Mouse (Mus musculus) granulocyte monocyte progenitor cell, adult 5-6 weeks (primary cell): Measurements from ENCODE around the gene Zfp326. TPM values are rescaled to one million over a fixed set of nuclear protein-coding genes. Genes with fewer than 3 reads are reported as not detected.
"Not testable (repeated sequence)": the region's sequence is repeated elsewhere in the genome, so short reads cannot be mapped to it uniquely, and the experiment has no call there.

Experiments
- ATAC-seq: replicated peaks from 2 replicates; pipeline ENCODE4 v1.8.0; 2016; ENCODE audit warnings: mild to moderate bottlenecking, moderate TSS enrichment, inconsistent platforms; ENCODE audit not compliant: poor library complexity, severe bottlenecking
- total RNA-seq, 2 experiments: library from RNA; stranded (forward) in 1 of 2; stranded (reverse) in 1 of 2; fragments of 200-712, 200-1000 nt in 1 of 2; fragments of >200 nt in 1 of 2; fragmentation: Nextera tagmentation in 1 of 2; gene quantifications; 2 replicates each; pipeline ENCODE4 v1.2.3; 2014 to 2017

Gene Zfp326
- total RNA-seq, 2 experiments from 2014 or later, result 33.5 to 49.1 TPM

GRCm38 (mm10) chr5:105865110-105865628 is 11.2 kb upstream of the Zfp326 start:
- ATAC-seq, result not testable (repeated sequence)

GRCm38 (mm10) chr5:105867427-105867826 is 8.9 kb upstream of the Zfp326 start:
- no peak for ATAC-seq

- peak; percentile 39; the same call in 1 of the 2 replicates for ATAC-seq
These were observed 8.4 kb upstream of the Zfp326 start for GRCm38 (mm10) chr5:105867841-105868447.

- ATAC-seq, result peak; percentile 85
These were observed 7.8 kb upstream of the Zfp326 start for GRCm38 (mm10) chr5:105868593-105868992.

- ATAC-seq, result no peak
These were observed 6.6 kb upstream of the Zfp326 start for GRCm38 (mm10) chr5:105869739-105870138.

- ATAC-seq, result no peak
These were observed 5.2 kb upstream of the Zfp326 start for GRCm38 (mm10) chr5:105871140-105871539.

- ATAC-seq, result no peak
These were observed 4.2 kb upstream of the Zfp326 start for GRCm38 (mm10) chr5:105872176-105872575.

GRCm38 (mm10) chr5:105872916-105873315 is 3.4 kb upstream of the Zfp326 start:
- ATAC-seq, result no peak

GRCm38 (mm10) chr5:105873774-105874173 is 2.6 kb upstream of the Zfp326 start:
- ATAC-seq, result no peak

- ATAC-seq, result no peak
These were observed 1.9 kb upstream of the Zfp326 start for GRCm38 (mm10) chr5:105874476-105874875.

GRCm38 (mm10) chr5:105876925-105877774 is 785 bp downstream of the Zfp326 start:
- no peak for ATAC-seq

- no peak for ATAC-seq
These were observed 11.0 kb downstream of the Zfp326 start for GRCm38 (mm10) chr5:105887317-105887716.

GRCm38 (mm10) chr5:105898161-105898560 is 21.8 kb downstream of the Zfp326 start:
- no peak for ATAC-seq

- ATAC-seq, result peak; percentile 57
These were observed 32.8 kb downstream of the Zfp326 start for GRCm38 (mm10) chr5:105909209-105909608.

- ATAC-seq, result no peak
These were observed 33.3 kb downstream of the Zfp326 start for GRCm38 (mm10) chr5:105909671-105910070.

GRCm38 (mm10) chr5:105911498-105911897 is 35.1 kb downstream of the Zfp326 start:
- ATAC-seq, result no peak

- ATAC-seq, result no peak
These were observed 41.0 kb downstream of the Zfp326 start for GRCm38 (mm10) chr5:105917398-105917797.

- ATAC-seq, result 0 out of 2 replicates have a peak, but pooled peaks have one; percentile 30
These were observed 41.9 kb downstream of the Zfp326 start for GRCm38 (mm10) chr5:105918289-105918688.

GRCm38 (mm10) chr5:105922818-105923487 is 46.6 kb downstream of the Zfp326 start:
- ATAC-seq, result no peak

GRCm38 (mm10) chr5:105924347-105924746 is 48.0 kb downstream of the Zfp326 start:
- ATAC-seq, result no peak
